Mouse (Mus musculus) urinary bladder, postnatal 36 days (tissue): Measurements from ENCODE around the gene Sdhb.

Source experiments
- DNase-seq, 2 experiments: peaks; one replicate each; pipeline ENCODE4 v3.0.0; 2022; ENCODE audit warnings: low spot score in 2 of 2, mixed read lengths in 1 of 2

Gene Sdhb

DNA sequence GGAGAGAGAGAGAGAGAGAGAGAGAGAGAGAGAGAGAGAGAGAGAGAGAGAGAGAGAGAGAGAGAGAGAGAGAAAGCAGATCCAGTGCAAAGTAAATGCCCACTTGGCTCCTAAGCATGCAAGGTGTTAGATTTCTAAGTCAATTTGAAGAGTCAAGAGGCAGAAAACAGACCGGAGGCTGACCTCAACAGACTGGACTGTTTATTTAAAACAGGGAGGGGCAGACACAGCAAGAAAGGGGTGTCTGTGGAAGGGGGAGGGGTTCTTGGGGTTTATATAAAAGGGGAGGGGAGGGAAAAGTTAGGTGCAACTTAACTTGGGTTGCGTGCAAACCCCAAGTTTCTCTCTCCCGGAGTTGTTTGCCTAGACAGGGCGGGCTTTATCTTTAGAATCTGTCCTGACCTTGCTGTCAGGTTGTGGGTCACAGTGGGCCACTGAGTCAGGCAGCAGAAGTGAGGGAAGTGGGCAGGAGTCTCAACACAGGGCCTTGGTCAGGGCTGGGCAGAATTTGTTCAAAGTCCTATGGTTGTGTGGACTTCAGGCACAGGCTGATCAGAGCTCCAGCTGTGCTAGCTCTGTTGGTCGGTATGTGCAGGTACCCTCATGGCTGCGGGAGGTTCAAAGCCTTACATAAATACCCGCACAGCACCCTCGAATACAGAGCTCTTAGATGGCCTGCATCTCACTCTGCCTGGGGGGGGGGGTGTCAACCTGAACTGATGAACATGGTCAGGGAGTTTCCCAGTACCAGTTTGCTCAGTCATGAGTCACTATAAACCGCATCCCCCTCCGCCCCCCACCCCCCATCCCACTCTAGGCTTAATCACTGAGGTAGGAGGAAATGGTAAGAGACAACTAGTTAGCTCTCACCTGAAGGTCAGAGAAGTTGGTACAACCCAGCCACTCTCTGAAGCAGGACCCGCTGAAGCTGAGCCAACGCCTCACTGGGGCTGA lies 13.2 kb upstream of the Sdhb start:
- no peak for DNase-seq

DNA sequence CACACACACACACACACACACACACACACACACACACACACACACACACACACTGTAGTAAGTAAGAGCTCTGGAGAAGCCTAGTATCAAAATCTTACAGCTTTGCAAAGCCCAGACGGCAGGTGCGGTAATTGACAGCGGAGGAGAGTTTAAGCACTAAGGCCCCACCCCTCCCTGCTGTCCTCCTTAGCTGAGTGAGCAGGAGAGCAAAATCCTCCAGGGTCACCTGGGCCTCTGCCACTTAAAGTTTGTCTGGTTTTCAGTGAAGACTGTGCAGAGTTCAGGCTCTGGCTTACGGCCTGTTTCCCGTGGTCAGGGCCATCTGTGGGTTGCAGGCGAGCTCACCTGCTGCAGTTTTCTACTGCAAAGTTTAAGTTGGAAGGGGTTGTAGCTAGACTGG lies 12.5 kb upstream of the Sdhb start:
- no peak for DNase-seq

DNA sequence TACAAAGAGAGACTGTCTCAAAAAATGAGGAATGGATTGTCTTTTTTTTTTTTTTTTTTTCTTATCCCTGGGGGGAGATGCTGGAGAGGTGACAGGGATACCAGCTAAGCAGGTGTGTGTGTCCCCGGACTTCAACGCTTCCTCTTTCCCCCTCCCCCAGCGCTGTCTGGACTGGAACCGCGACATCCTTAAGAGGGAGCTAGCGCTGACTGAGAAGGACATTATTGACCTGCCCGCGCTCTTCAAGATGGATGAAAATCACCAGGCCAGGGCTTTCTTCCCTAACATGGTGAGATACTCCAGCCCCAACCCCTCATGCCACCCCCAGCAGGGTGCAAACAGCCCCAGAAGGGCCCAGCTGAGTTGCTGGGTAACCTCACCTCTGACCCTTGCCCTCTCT lies 12.0 kb upstream of the Sdhb start:
- no peak for DNase-seq

DNA sequence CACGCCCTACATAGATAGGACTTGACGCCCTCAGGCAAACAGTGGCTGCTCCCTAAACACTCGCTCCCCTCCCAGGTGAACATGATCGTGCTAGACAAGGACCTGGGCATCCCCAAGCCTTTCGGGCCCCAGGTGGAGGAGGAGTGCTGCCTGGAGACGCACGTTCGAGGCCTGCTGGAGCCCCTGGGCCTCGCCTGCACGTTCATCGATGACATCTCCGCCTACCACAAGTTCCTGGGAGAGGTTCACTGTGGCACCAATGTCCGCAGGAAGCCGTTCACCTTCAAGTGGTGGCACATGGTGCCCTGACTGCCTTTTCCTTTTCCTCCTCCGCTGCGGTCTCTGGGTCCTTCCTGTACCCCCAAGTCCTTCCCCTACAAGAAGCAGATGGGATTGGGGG lies 11.4 kb upstream of the Sdhb start:
- DNase-seq, result no peak

DNA sequence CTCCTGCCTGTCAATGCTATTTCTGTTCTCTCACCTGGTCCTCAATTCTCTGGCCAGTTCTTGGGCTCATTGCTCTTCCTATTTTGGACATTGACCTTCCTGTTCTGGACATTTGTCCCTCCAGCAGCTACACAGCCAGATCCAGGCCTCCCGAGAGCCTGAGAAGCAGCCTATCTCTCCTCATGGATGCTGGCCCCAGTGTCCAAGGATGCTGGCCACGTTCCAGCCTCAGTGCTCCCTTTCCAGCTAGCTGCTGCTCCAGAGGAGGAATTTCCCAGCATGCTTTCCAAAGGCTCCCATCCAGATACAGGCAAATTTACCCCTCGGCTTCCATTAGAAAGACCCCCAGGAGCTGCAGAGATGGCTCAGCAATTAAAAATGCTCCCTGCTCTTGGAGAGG lies 10.4 kb upstream of the Sdhb start:
- no peak for DNase-seq

DNA sequence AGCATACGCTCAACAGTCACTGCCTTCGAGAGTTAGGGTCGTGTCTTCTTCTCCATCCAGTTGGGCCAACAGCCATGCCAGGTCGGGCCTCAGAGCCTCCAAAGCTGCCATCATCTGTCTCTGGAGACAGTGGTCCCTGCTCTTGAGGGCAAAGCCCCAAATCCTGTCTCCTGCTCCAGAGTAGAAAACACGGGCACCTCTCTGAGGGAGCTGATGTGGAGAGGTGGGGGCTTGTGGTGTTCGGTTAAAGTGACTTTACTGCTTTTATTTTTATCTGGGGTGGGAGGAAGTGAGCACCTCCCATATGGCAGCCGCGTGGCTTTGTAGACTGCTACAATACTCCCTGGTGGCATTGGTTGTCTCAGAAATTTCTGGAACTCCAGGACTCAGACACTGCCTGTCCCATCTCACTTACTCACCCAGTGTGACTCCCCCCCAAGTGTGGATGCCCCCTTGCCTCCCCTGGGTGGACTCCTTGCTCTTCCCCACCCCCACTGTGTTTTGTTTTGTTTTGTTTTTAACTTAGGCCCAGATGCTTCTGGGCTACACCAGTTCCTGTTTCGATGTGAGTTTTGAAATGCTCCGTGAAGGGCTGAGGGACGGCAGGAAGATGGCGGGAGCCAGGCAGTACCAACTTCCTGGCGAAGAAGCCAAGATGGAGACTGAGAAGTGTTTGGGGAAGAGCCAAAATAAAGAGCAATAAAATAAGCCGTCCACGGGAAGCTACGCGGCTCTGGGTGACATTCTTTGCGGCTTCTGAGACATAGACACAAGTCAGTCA lies 9.0 kb upstream of the Sdhb start:
- no peak for DNase-seq

DNA sequence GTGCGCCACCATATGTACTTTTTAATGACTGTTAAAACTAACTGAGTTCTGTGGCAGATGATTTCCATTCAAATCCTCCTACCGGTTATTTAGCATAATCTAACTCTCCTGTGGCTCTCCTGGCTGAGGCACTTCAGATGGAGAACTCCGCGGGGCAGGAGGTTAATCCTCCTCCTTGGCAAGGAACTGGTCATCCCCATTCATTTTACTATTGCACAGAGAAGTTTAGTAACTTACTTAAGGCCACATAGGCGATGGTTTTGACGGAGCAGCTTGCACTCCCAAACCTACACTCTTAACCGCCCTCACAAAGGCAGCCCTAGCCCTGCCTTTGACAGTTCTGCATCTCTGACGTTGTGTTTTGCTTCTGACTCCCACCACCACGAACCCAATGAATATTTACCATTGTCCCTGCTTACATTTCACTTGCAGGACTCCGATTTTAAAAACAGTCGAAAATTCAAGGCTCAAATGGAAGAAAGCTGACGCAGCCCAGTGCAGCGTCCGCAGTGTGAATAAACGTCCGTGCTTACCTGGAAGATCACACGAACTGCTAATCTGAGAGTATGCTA lies 3.8 kb upstream of the Sdhb start:
- no peak for DNase-seq

DNA sequence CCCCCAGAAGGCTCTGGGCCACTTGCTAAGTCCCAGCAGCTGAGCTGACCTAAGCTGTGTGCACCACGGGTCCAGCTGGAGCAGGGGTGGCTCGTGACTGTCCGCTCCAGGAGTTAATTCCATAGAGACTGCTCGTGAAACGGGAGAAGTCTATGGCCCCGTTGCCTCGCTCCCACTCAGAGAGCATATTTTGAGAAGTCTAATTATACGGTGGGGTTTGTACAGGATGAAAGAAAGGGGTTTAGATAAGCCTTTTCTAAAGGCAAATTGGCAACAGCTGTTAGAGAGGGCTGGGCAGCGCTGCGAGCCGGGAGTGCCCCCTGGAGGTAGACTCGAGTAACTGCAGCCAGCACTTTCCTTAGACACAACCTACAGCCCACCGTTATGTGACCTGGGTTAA lies 3.3 kb upstream of the Sdhb start:
- peak; percentile 65 to 68 for DNase-seq

DNA sequence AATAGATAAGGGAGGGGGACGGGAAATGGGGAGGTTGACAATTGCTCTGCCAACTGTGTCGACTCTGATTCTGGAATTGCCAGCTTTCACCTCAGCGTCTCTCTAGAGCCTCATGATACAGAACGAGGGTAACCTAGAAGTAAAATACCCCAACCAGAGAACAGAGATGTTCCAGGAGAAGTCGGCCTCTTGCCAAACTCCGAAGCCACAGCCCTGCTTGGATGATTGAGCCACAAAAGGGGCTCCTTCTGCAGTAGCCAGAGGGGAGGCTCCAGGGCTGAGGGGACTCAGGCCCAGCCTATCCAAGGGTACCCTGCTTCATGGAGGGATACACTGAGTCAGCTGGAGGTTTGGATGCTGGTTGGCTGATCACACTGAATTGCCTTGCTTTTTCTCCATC lies 2.7 kb upstream of the Sdhb start:
- no peak for DNase-seq

DNA sequence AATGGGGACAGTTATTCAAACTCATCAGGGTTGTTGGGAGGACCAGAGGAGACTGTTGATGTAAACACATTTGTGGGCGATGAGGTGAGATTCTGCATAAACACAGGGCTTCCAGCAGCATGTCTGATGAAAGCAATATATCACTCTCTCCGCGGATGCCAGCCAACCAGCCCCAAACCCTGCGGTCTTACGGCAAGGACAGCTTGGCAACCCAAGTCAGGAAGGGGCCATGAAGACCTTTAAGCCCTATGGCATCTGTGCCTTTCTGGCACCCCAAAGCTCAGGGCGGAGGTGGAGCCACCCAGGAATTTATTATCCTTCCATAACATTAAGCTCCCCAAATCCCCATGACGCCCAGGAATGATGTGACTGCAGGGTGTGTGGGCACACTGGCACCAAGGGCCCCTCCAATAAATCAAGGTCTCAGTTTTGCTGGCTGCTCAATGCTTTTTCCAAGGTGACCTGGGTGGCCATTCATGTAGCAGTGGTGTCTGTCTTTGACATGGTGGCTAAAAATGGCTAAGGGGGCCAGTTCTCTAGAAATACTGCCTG lies 1.8 kb upstream of the Sdhb start:
- no peak for DNase-seq

DNA sequence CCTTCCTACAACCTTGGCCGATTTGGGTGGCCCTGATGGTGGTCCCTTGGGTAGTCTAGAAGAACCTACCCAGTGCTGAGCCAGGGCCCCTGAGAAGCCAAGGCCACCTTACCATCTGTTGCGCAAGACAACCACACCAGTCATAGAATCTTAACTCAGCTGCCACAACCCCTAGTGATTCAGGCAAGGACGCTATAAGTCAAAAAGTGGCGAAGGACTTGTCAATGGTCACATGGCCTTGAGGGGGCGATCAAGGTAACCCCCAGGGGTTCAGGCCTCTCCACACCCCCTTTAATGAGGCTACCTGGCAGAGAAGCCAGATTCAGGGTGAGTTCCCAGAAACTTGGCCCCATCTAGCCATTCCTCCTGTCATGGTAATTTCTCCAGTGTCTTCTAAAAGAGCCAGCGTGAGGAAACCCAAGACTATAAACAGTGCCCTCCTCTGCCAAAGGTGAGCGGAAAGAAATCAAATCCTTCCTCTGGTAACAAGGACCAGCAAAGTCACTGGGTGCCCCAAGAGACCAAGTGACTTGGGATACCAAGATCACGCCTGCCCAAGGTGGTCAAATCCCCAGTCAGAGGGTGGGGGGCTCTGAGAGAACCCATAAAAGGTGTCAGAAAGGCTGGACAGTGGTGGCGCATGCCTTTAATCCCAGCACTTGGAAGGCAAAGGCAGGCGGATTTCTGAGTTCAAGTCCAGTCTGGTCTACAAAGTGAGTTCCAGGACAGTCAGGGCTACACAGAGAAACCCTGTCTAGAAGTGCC lies 1.1 kb upstream of the Sdhb start:
- DNase-seq, result no peak

DNA sequence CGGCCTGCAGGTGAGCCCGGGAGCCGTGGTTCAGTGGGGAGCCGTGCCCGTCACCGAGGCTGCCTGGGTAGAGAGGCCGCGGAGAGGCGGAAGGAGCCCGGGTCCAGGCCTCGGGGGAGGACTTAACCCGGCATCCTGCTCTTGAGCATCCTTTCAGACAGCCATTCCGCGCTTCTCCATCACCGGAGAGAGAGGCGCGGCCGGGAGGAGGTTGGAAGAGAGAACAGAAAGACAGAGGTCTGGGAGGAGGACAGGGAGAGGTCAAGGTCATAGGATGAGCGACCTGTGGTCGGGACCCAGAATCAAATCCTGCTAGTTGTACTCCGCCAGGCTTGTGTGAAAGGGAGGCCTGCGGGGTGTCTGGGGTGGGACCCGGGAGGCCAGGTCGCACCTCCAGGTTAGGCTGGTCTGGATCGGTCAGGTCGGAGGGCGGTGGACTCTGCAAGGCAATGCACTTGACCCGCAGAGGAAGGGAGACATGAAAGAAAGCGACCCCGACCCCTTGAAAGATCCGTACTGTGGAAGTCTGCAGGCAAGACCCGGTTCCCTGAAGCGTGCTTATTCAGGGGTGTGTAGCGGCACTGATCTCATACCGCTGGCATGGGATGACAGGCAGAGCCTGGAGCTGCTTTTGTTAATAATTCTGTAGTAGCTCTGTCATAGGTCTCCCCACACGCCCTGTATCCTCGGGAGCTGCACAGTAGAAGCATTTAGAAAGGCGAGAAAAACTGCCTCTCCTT lies 634 bp downstream of the Sdhb start:
- no peak for DNase-seq

DNA sequence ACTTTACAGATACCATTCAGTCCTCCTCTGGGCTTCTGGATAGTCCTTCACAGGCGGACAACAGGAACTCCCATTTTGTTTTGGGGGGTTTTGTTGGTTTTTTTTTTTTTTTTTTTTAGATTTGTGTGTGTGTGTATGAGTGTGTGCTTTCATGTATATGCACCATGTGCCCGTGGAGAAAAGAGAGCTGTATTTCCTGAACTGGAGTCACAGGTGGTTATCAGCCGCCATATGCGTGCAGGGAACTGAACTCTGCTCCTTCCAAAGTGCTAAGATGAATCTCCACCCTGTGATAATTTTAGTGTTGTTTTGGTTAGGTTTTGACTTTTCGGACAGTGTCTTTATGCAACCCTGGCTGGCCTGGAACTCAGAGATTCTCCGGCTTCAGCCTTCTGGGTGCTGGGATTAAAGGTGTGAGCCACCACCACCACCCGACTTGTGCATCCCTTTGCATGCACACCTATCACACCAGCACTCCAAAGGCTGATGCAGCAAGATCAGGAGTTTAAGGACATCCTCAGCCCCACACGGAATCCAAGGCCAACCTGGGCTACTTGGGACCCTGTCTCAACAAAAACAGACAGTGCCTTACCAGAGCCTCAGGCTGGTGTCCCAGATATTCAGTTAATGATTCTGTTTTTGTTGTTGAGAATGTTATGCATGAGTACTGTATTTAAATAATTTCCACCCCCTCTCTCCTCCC lies 1.4 kb downstream of the Sdhb start:
- no peak for DNase-seq

DNA sequence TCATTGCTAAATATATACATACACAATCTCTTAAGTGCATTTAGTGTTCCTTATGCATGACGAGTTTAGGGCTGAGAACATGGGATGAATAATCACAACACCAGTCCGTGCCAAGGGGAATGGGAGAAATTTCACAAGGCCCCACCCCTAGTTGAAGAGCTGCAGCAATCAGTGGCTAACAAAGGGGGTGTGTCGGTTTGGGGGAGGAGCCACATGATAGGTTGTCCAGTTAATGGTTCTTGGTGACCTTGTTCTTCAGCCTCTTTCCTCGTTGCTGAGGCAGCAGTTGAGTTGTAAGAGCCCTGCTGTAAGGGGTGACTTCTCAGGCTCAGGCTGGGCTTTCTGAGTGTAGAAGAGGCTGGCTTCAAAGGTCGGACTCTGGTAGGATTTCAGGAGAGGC lies 1.9 kb downstream of the Sdhb start:
- peak in 1 of 2 experiments; percentile 60 for DNase-seq

DNA sequence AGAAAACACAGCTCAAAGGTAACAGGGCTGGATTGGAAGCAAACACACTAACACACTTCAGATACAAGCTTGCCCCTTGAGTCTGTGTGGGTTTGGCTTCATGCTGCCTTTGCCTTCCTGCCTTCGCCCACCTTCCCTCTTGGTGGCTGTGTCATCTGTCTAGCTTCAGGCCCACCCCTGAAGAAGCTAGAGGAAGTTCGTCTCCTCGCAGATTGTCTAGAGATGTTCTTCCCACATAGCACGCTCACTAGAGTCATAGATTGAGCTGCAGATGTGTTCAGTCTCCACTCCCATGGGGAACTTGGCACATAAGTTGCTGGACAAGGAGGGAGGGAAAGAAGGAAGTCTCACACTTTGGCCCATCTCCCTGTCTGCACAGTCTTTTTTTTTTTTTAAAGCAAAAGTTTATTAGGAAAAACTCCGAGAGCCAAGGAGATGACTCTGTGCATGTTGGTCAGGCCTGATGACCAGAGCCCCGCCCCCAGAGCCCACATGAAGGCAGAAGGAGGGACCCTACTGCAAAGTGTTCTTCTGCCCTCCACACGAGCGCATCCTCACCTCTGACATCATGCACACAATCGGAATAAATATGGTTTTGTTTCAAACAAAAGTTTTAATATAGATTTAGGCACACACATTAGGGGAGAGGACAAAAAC lies 3.1 kb downstream of the Sdhb start:
- no peak for DNase-seq

DNA sequence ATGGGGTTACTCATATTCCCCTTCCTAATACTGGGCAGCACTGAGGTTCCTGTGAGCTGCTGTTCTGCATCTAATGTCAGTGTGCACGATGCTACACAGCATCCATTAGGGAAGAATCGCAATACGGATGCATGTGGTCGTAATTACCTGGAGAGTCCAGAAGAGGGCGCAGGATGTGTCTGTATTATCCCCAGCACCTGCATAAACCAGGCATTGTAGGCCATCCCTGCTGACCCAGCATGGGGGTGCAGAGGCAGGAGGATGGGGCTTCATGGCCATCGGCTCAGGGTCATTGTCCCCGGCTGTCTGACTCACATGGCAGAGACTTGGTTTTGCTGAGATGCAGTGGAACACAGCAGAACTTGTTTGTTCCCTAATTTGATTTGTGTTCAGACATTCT lies 3.6 kb downstream of the Sdhb start:
- DNase-seq, result peak; percentile 62 to 76

DNA sequence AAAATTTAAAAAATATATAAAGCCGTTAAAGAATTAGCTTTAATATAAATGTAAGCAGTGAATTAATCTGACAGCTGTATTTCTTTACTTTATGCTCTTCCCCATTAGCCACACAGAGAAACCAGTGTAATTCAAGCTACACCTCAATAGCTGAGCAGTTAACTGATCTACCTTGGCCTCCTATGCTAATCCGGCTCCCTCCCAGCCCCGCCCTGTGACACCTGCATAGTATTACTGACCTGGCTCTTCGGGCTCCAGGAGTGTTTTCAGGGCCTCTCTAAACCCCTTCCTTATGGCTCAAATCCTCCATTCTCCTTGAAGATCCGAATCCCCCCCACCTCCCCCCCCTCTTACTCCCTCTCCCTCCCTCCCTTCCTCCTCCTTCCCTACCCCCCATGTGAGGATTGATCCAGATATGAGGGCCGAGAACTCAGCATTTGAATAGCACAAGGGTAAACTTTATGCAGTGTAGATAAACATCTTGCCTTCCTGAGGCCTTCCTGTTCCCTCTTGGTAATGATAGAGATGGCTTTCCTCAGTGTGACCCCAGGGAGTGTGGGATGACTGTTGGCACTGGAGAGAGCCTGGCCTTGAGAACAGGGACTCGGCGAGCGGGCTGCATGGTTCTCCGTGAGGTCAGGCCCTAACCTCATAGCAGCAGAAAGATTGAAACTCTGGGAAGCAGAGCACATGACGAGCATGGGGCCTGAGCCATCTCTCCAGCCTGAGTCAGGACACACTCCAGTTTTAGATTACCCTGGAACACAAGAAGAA lies 6.6 kb downstream of the Sdhb start:
- DNase-seq, result no peak

DNA sequence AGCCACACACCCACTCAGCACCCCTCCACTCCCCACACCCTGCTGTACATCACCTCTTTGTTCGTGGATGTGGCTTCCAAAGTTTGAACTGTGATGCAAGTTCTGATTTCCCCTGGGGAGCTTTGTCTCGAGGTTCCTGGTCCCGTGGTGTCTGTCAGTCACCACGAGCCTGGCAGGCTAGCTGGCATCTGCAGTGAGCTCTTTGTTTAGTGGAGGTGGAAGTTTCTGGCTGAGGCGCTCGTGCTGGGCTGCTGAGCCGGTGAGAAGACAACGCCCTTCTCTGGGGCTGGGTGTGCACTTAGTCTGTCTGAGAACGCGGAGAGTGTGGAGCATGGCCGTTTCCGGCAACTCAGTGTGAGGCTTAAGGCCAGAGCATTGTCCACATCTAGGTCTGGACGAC lies 10.7 kb downstream of the Sdhb start:
- no peak for DNase-seq

DNA sequence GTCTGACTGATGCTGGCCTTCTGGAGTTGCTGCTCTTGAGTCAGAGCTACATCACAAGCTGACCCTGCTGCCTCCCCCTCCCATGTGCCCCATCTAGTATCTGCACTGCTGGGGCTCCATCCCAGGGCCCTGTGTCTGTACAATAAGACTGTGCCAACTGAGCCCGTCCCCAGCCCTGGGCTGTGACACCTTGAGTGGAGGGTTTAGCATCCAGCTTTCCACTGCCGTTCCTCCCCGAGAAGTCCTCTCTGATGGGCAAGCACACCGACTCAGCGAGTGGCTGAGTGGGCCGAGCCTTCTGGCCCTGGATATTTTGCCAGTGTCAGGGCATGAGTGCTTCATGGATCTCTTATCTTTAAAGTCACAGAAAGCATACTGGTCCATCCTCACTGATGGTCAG lies 13.4 kb downstream of the Sdhb start:
- DNase-seq, result no peak
